In the genomic region with DNA sequence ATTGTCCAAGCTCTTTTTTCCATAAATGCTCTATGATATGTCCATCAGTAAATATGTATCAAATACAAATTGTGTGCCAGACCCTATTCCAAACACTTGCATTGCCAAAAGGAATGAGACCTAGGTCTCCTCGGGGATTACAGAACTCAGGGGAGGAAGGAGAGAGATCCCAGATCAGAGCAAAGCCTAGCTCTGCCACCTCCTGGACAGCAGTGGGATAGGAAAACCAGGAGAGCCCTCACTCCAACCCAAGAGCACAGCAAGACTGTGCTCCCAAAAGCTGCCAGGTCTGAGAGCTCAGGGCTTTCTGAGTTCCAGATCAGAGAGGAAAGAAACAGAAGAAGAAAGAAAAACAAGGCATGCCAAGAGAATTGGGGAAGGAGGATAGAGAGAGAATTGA, we compare ENCODE assay signal across 9 mouse cellular contexts. TPM values are rescaled to one million over a fixed set of nuclear protein-coding genes. Genes with fewer than 3 reads are reported as not detected.
DNase-seq lines count a peak whose midpoint lies in the region; ATAC-seq and TF ChIP-seq lines count a peak whose summit lies in the region.
"Had no signal": no experiment of that assay in that cellular context is flagged by ENCODE, and none has a peak within 500 bp of the region (broad histone marks: within the 10 kb centered on the region; RNA-seq: fewer than 3 reads in every experiment).

No protein-coding gene starts in this region.

- no peak overlapping the region for H3K27ac ChIP-seq in heart, postnatal 0 days (ENCODE audit: low read depth)
- no peak overlapping the region for H3K27ac ChIP-seq in spleen, adult 2 months (ENCODE audit: insufficient read depth, low read length)
- H3K27ac ChIP-seq in forebrain, embryonic 12.5 days: no peak overlapping the region
- no peak overlapping the region for H3K27ac ChIP-seq in forebrain, embryonic 13.5 days

- 0 out of 2 replicates have a peak, but pooled peaks cover 3% of the 10 kb centered on the region for H3K27me3 ChIP-seq in heart, postnatal 0 days (ENCODE audit: control insufficient read depth, insufficient read depth, low read length)
- H3K27me3 ChIP-seq in spleen, adult 2 months (ENCODE audit: control insufficient read depth, insufficient read depth, low read length): no peaks in the 10 kb centered on the region
- H3K27me3 ChIP-seq in forebrain, embryonic 12.5 days: no peaks in the 10 kb centered on the region
- H3K27me3 ChIP-seq in forebrain, embryonic 13.5 days: no peaks in the 10 kb centered on the region

- no peak for DNase-seq in heart, postnatal 0 days (ENCODE audit: low spot score)
- no peak for DNase-seq in heart, postnatal 25 days (ENCODE audit: low spot score)
- DNase-seq in spleen, adult 2 months (ENCODE audit: low read depth in 1 of 2, low spot score in 2 of 2): no peak
- DNase-seq in spleen, adult 18-20 months: no peak
- DNase-seq in retina, postnatal 1 day: peak; percentile 33

- intact Hi-C loops in heart, postnatal 25 days (cut with DNase I): no loop called here

- TF ChIP-seq POLR2A in spleen, adult 2 months (IDR thresholded peaks at IDR 0.05; ENCODE audit: low read depth, low read length): no peak

- TF ChIP-seq EP300 in heart, postnatal 0 days (IDR thresholded peaks at IDR 0.05; ENCODE audit: low read depth): no peak

- TF ChIP-seq CTCF in heart, postnatal 0 days (IDR thresholded peaks at IDR 0.05; ENCODE audit: low read depth): peak; percentile 45
- TF ChIP-seq CTCF in spleen, adult 2 months (IDR thresholded peaks at IDR 0.05; ENCODE audit: extremely low read depth, insufficient read depth, insufficient read length, insufficient replicate concordance): 0 out of 2 replicates have a peak, but pooled peaks have one; percentile 1

- 11% methylated on average over 1 of the region's 1 CpGs for WGBS in heart, postnatal 0 days
- WGBS in spleen, adult 2 months: 16% methylated on average over 1 of the region's 1 CpGs
- WGBS in forebrain, embryonic 12.5 days: 19% methylated on average over 1 of the region's 1 CpGs
- WGBS in forebrain, embryonic 13.5 days: 3% methylated on average over 1 of the region's 1 CpGs

- no peak overlapping the region for H3K9ac ChIP-seq in heart, postnatal 0 days (replicated peaks; ENCODE audit: low read depth, low read length)
- no peak overlapping the region for H3K9ac ChIP-seq in forebrain, embryonic 12.5 days
- H3K9ac ChIP-seq in forebrain, embryonic 13.5 days: no peak overlapping the region

- H3K4me1 ChIP-seq in heart, postnatal 0 days (ENCODE audit: control insufficient read depth, insufficient read depth): no peaks in the 10 kb centered on the region
- H3K4me1 ChIP-seq in spleen, adult 2 months (ENCODE audit: control insufficient read depth, insufficient read depth, insufficient read length): no peaks in the 10 kb centered on the region
- H3K4me1 ChIP-seq in forebrain, embryonic 12.5 days: no peaks in the 10 kb centered on the region
- no peaks in the 10 kb centered on the region for H3K4me1 ChIP-seq in forebrain, embryonic 13.5 days

- H3K4me2 ChIP-seq in heart, postnatal 0 days (ENCODE audit: low read depth, low read length): no peak overlapping the region
- H3K4me2 ChIP-seq in forebrain, embryonic 12.5 days: no peak overlapping the region
- no peak overlapping the region for H3K4me2 ChIP-seq in forebrain, embryonic 13.5 days

- no peaks in the 10 kb centered on the region for H3K36me3 ChIP-seq in heart, postnatal 0 days (replicated peaks; ENCODE audit: control insufficient read depth, insufficient read depth, low read length)
- no peaks in the 10 kb centered on the region for H3K36me3 ChIP-seq in spleen, adult 2 months (ENCODE audit: control insufficient read depth, insufficient read depth, low read length)
- no peaks in the 10 kb centered on the region for H3K36me3 ChIP-seq in forebrain, embryonic 12.5 days (replicated peaks)
- no peaks in the 10 kb centered on the region for H3K36me3 ChIP-seq in forebrain, embryonic 13.5 days (ENCODE audit: poor library complexity, severe bottlenecking)

- no peaks in the 10 kb centered on the region for H3K9me3 ChIP-seq in heart, postnatal 0 days (replicated peaks; ENCODE audit: control insufficient read depth, low read length)
- no peaks in the 10 kb centered on the region for H3K9me3 ChIP-seq in forebrain, embryonic 12.5 days
- H3K9me3 ChIP-seq in forebrain, embryonic 13.5 days (replicated peaks): no peaks in the 10 kb centered on the region

- no peak overlapping the region for H3K4me3 ChIP-seq in heart, postnatal 0 days (ENCODE audit: low read depth, low read length)
- H3K4me3 ChIP-seq in spleen, adult 2 months (ENCODE audit: extremely low read depth, insufficient read depth, insufficient read length): no peak overlapping the region
- no peak overlapping the region for H3K4me3 ChIP-seq in forebrain, embryonic 12.5 days (replicated peaks)
- no peak overlapping the region for H3K4me3 ChIP-seq in forebrain, embryonic 13.5 days

- ATAC-seq in heart, postnatal 0 days (ENCODE audit: insufficient read depth, low read depth): no peak
- peak; percentile 65; the same call in 1 of the 2 replicates for ATAC-seq in common myeloid progenitor, adult 5-6 weeks (replicated peaks; ENCODE audit: low read depth, poor library complexity, severe bottlenecking)
- ATAC-seq in forebrain, embryonic 12.5 days (ENCODE audit: low FRiP score): no peak
- no peak for ATAC-seq in forebrain, embryonic 13.5 days

RNA-seq across cellular contexts. Expression of gene Gm5678, which starts 1.2 kb away (rescaled TPM):
- not detected in 2 replicates for total RNA-seq in heart, postnatal 0 days (2014; rRNA removed; ENCODE audit: low replicate concordance)
- not detected in 2 replicates for polyA plus RNA-seq in heart, postnatal 0 days (2015; fragmentation: Nextera tagmentation; extraction: Ambion mirVana)
- total RNA-seq in heart, postnatal 25 days (2021): 1 to 10 TPM in 1 of 2 experiments, under 1 TPM in 1; 0.67 to 1.1 TPM
- polyA plus RNA-seq in spleen, adult 2 months (2012; rRNA removed): not detected in 2 replicates
- not detected in 2 replicates for total RNA-seq in common myeloid progenitor, adult 5-6 weeks (2017)
- polyA plus RNA-seq in forebrain, embryonic 12.5 days (2016; fragmentation: Nextera tagmentation; extraction: Ambion mirVana): not detected in 2 replicates
- polyA plus RNA-seq in forebrain, embryonic 13.5 days (2015; fragmentation: Nextera tagmentation; extraction: Ambion mirVana): not detected in 2 replicates
- polyA plus RNA-seq: heart, embryonic 16.5 days had no signal

RNA-seq across cellular contexts. Expression of gene Cbr1, which starts 21.1 kb away (rescaled TPM):
- 17.2 and 55.5 TPM in 2 replicates for total RNA-seq in heart, postnatal 0 days (2014; rRNA removed; ENCODE audit: low replicate concordance)
- 54.5 and 56.1 TPM in 2 replicates for polyA plus RNA-seq in heart, postnatal 0 days (2015; fragmentation: Nextera tagmentation; extraction: Ambion mirVana)
- 10 to 100 TPM; 26.1 to 27.5 TPM for total RNA-seq in heart, postnatal 25 days (2021)
- 30.3 and 36.2 TPM in 2 replicates for polyA plus RNA-seq in spleen, adult 2 months (2012; rRNA removed)
- 26.9 and 36.0 TPM in 2 replicates for total RNA-seq in common myeloid progenitor, adult 5-6 weeks (2017)
- 108 and 112 TPM in 2 replicates for polyA plus RNA-seq in forebrain, embryonic 12.5 days (2016; fragmentation: Nextera tagmentation; extraction: Ambion mirVana)
- polyA plus RNA-seq in forebrain, embryonic 13.5 days (2015; fragmentation: Nextera tagmentation; extraction: Ambion mirVana): 122 and 136 TPM in 2 replicates

RNA-seq across cellular contexts. Expression of gene Setd4, which starts 22.9 kb away (rescaled TPM):
- 3.2 and 5.3 TPM in 2 replicates for total RNA-seq in heart, postnatal 0 days (2014; rRNA removed; ENCODE audit: low replicate concordance)
- polyA plus RNA-seq in heart, postnatal 0 days (2015; fragmentation: Nextera tagmentation; extraction: Ambion mirVana): 3.7 TPM in 2 replicates
- total RNA-seq in heart, postnatal 25 days (2021): 1 to 10 TPM; 1.5 TPM
- 10.2 and 10.6 TPM in 2 replicates for polyA plus RNA-seq in spleen, adult 2 months (2012; rRNA removed)
- total RNA-seq in common myeloid progenitor, adult 5-6 weeks (2017): 8.0 and 19.1 TPM in 2 replicates
- 15.8 and 17.2 TPM in 2 replicates for polyA plus RNA-seq in forebrain, embryonic 12.5 days (2016; fragmentation: Nextera tagmentation; extraction: Ambion mirVana)
- 14.2 and 16.0 TPM in 2 replicates for polyA plus RNA-seq in forebrain, embryonic 13.5 days (2015; fragmentation: Nextera tagmentation; extraction: Ambion mirVana)

RNA-seq across cellular contexts. Expression of gene Cbr3, which starts 56.3 kb away (rescaled TPM):
- 1.6 TPM in 1 of 2 replicates, not detected in the other for total RNA-seq in heart, postnatal 0 days (2014; rRNA removed; ENCODE audit: low replicate concordance)
- 1.3 and 1.7 TPM in 2 replicates for polyA plus RNA-seq in heart, postnatal 0 days (2015; fragmentation: Nextera tagmentation; extraction: Ambion mirVana)
- 1 to 10 TPM; 2.5 to 3.3 TPM for total RNA-seq in heart, postnatal 25 days (2021)
- 6.7 and 7.2 TPM in 2 replicates for polyA plus RNA-seq in spleen, adult 2 months (2012; rRNA removed)
- not detected in 2 replicates for total RNA-seq in common myeloid progenitor, adult 5-6 weeks (2017)
- polyA plus RNA-seq in forebrain, embryonic 12.5 days (2016; fragmentation: Nextera tagmentation; extraction: Ambion mirVana): 0.33 and 0.45 TPM in 2 replicates
- 0.15 TPM in 1 of 2 replicates, not detected in the other for polyA plus RNA-seq in forebrain, embryonic 13.5 days (2015; fragmentation: Nextera tagmentation; extraction: Ambion mirVana)
